Comparison of ENCODE assay signal across 26 mouse cellular contexts in the genomic region with DNA sequence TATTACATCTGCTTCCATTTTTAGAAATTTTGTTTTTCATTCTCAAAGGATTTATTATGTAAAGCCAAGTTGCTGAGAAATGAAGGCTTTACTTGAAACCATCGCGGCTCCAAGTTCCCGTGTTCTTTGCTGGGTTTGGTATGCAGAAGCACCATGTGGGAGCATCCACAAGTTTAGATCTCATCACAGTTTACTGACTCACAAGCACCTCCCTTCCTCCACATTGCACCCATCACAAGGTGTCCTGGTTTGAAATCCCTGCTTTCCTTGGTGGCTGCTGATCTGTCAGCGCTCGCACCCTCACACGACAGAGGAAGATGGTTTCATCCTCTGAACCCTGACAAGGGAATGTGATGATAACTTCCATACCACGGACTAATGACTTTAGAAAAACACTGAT.
"Had no signal": no experiment of that assay in that cellular context is flagged by ENCODE, and none has a peak within 500 bp of the region (broad histone marks: within the 10 kb centered on the region; RNA-seq: fewer than 3 reads in every experiment).

No protein-coding gene starts in this region.

- H3K9me3 ChIP-seq: heart, embryonic 10.5 days; hindbrain, embryonic 12.5 days; intestine, embryonic 15.5 days; limb, embryonic 10.5 days had no signal

- H3K36me3 ChIP-seq: heart, embryonic 10.5 days; hindbrain, embryonic 10.5 days; hindbrain, embryonic 12.5 days; intestine, embryonic 15.5 days; limb, embryonic 10.5 days had no signal

- H3K27me3 ChIP-seq: heart, embryonic 12.5 days; hindbrain, embryonic 12.5 days; intestine, embryonic 15.5 days; limb, embryonic 12.5 days had no signal

- H3K4me3 ChIP-seq: gastrocnemius, adult 2 months; heart, embryonic 10.5 days; heart, embryonic 12.5 days; hindbrain, embryonic 10.5 days; hindbrain, embryonic 12.5 days; intestine, embryonic 15.5 days; layer of hippocampus, adult 2 months; left cerebral cortex, adult 2 months; limb, embryonic 10.5 days; limb, embryonic 12.5 days had no signal

- H3K4me1 ChIP-seq: hindbrain, embryonic 12.5 days; limb, embryonic 10.5 days; limb, embryonic 12.5 days had no signal

- ATAC-seq: hindbrain, embryonic 16.5 days; inflammation-experienced regulatory T-cells, adult 6 months; intestine, embryonic 15.5 days; intestine, postnatal 0 days had no signal

- H3K4me2 ChIP-seq: heart, embryonic 12.5 days; hindbrain, embryonic 12.5 days; hindbrain, embryonic 14.5 days; intestine, embryonic 15.5 days; limb, embryonic 12.5 days; liver, embryonic 11.5 days had no signal

- H3K9ac ChIP-seq: heart, embryonic 12.5 days; hindbrain, embryonic 12.5 days; hindbrain, embryonic 14.5 days; intestine, embryonic 15.5 days; limb, embryonic 12.5 days had no signal

- H3K27ac ChIP-seq: gastrocnemius, adult 2 months; heart, embryonic 10.5 days; hindbrain, embryonic 10.5 days; hindbrain, embryonic 12.5 days; hindbrain, embryonic 14.5 days; intestine, embryonic 15.5 days; layer of hippocampus, adult 2 months; left cerebral cortex, adult 2 months; limb, embryonic 10.5 days; limb, embryonic 12.5 days had no signal

- DNase-seq: gastrocnemius, adult 2 months; gastrocnemius, postnatal 10 days; gastrocnemius, postnatal 25 days; heart, adult 18-20 months; heart, postnatal 10 days; heart, postnatal 4 days; kidney, adult 18-20 months; kidney, adult 8-10 months; kidney, postnatal 10 days; kidney, postnatal 25 days; kidney, postnatal 4 days; liver had no signal
